Mouse (Mus musculus) liver, embryonic 12.5 days (tissue): Measurements from ENCODE around the gene Pnmt. TPM values are rescaled to one million over a fixed set of nuclear protein-coding genes. Genes with fewer than 3 reads are reported as not detected.

Source experiments
- ATAC-seq: fragments of 200-750 bp; cut with Nextera tagmentation; 2 replicates; pipeline ENCODE4 v1.8.0; 2017; ENCODE audit warnings: moderate number of reproducible peaks, mild to moderate bottlenecking, moderate library complexity
- H3K27ac ChIP-seq: fragments of 300-500 bp; sonication (generic); 2 replicates; pipeline ENCODE4 v1.5.1; 2016; ENCODE audit warnings: mild to moderate bottlenecking
- H3K27me3 ChIP-seq: fragments of 300-500 bp; sonication (generic); replicated peaks from 2 replicates; pipeline ENCODE4 v1.6.1; 2016; ENCODE audit warnings: mild to moderate bottlenecking, moderate library complexity
- H3K36me3 ChIP-seq: fragments of 300-500 bp; sonication (generic); 2 replicates; pipeline ENCODE4 v1.6.1; 2016; ENCODE audit warnings: mild to moderate bottlenecking, moderate library complexity
- H3K4me1 ChIP-seq: fragments of 300-500 bp; sonication (generic); 2 replicates; pipeline ENCODE4 v1.6.1; 2016
- H3K4me2 ChIP-seq: fragments of 300-500 bp; sonication (generic); 2 replicates; pipeline ENCODE4 v1.6.1; 2016; ENCODE audit warnings: mild to moderate bottlenecking, moderate library complexity
- H3K4me3 ChIP-seq: fragments of 300-500 bp; sonication (generic); 2 replicates; pipeline ENCODE4 v1.5.1; 2016; ENCODE audit warnings: mild to moderate bottlenecking, moderate library complexity
- H3K9ac ChIP-seq: fragments of 300-500 bp; sonication (generic); 2 replicates; pipeline ENCODE4 v1.6.1; 2016; ENCODE audit warnings: mild to moderate bottlenecking, moderate library complexity
- H3K9me3 ChIP-seq: fragments of 300-500 bp; sonication (generic); replicated peaks from 2 replicates; pipeline ENCODE4 v1.6.1; 2016; ENCODE audit warnings: mild to moderate bottlenecking, moderate library complexity
- WGBS: fragments of 180-500 bp; shearing (Covaris S2); methylation state at CpG from one replicate; pipeline ENCODE4 v1.1.7; 2016; ENCODE audit not compliant: insufficient replicate concordance; 5-methylcytosine and 5-hydroxymethylcytosine counted together
- polyA plus RNA-seq: library from polyadenylated mRNA; unstranded; fragments of >200 nt; fragmentation: Nextera tagmentation; extraction: Ambion mirVana; gene quantifications from 2 replicates; pipeline ENCODE4 v1.2.1, GENCODE M21; 2016

The Pnmt gene
- polyA plus RNA-seq, 1 experiment from 2014 or later, result not detected

DNA sequence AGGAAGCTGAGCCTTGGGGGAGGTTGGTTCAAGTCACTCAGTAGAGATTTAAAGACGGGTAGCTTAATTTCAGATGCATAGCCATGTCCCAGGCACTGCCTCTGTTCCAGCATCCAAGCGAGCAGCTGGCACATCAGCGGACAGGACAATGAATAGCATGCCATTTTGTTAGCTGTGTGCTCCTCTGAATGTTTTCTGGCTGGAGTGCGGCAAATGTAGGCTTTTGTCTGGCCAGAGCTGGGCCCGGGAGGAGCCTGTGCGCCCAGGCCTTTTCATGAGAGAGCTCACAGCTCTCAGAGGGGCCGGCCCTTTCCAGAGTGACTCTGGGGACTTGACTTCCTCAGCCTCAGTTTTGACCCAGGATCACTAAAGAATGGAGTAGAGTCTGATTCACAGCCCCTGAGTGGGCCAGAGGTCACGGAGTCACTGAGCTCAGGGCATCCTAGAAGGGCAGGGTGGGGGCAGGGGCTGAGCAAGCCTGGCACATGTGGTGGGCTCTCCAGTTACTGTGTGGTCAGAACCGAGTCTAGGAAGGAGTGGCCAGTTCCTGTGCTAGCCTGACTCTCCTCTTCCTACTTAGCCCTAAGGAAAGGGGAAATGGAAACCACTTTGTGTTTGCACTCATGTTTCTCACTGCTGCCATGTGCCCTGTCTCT is 25.3 kb upstream of the Pnmt start:
- Histone ChIP-seq H3K9me3 (no peaks in the 10 kb centered on the region), H3K4me3 (no peak overlapping the region), H3K4me2 (peak overlapping the region; percentile 8; the same call in 1 of the 2 replicates), H3K9ac (no peak overlapping the region), H3K27ac (0 out of 2 replicates have a peak overlapping the region, but pooled peaks have one; percentile 12), H3K36me3 (no peaks in the 10 kb centered on the region), H3K27me3 (no peaks in the 10 kb centered on the region), H3K4me1 (peaks cover 64% of the 10 kb centered on the region)
- ATAC-seq, result no peak
- 65% methylated on average over 9 of the region's 9 CpGs for WGBS

DNA sequence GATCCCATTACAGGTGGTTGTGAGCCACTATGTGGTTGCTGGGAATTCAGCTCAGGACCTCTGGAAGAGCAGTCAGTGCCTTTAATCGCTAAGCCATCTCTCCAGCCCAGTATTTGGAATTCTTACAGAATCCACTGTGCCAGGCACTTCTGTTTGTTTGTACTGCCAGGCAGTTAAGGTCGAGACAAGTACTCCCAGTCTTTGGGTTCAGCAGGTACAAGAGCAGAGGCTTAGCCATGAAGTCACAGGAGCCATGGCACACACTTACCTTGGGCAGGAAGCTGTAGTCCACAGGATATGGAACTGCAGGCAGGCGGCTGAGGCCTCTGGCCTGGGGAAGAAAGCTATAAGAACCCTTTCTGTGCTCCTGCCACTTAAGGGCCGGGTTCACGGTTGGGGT is 22.4 kb upstream of the Pnmt start:
- no peak for ATAC-seq
- Histone ChIP-seq H3K36me3 (no peaks in the 10 kb centered on the region), H3K4me2 (no peak overlapping the region), H3K27me3 (no peaks in the 10 kb centered on the region), H3K9ac (no peak overlapping the region), H3K9me3 (no peaks in the 10 kb centered on the region), H3K4me1 (peaks cover 44% of the 10 kb centered on the region), H3K27ac (no peak overlapping the region), H3K4me3 (no peak overlapping the region)
- WGBS, result 71% methylated on average over 5 of the region's 5 CpGs

DNA sequence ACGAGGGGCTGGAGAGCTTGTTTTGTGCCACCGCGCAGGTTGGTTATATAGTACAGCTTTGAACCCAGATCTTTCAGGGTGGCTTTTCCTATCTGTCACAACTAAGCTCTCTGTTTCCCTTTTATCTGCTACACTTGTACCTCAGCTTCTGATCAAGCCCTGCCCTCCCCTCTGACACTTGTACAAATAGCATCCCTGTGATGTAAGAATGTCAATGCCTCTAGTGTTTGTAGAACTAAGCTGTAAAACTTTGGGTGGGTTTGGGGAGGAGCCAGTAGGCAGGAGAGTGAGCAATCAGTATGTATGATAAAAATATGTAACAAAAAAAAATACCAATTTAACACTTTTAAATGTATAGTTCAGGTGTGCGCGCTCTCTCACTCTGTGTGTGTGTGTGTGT is 21.8 kb upstream of the Pnmt start:
- H3K4me1 ChIP-seq, result peaks cover 38% of the 10 kb centered on the region
- no peaks in the 10 kb centered on the region for H3K27me3 ChIP-seq
- H3K36me3 ChIP-seq, result no peaks in the 10 kb centered on the region
- H3K27ac ChIP-seq, result no peak overlapping the region
- no peak overlapping the region for H3K9ac ChIP-seq
- no peak overlapping the region for H3K4me2 ChIP-seq
- 90% methylated on average over 5 of the region's 5 CpGs for WGBS
- H3K9me3 ChIP-seq, result no peaks in the 10 kb centered on the region
- no peak for ATAC-seq
- no peak overlapping the region for H3K4me3 ChIP-seq

DNA sequence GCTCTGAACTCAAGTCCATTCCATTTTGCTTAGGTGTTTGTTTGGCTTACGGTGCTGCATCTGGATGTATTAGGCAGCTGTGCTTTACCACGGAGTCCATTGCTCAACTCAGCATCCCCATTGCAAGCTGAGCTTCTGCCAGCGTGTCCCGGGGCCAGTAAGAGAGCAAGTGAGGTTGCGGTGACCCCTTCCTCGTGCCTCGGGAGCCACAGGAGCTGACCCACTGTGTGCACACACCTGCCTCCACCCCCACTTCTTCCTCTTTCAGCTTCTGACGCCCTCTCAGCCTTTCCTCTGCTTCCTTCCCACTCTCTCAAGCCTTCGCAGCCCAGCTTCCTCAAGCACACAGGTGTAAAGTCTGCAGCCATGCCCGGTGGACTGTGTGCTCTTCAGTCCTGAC is 20.0 kb upstream of the Pnmt start:
- WGBS, result 54% methylated on average over 10 of the region's 10 CpGs
- no peak for ATAC-seq
- H3K4me1 ChIP-seq, result peaks cover 21% of the 10 kb centered on the region

DNA sequence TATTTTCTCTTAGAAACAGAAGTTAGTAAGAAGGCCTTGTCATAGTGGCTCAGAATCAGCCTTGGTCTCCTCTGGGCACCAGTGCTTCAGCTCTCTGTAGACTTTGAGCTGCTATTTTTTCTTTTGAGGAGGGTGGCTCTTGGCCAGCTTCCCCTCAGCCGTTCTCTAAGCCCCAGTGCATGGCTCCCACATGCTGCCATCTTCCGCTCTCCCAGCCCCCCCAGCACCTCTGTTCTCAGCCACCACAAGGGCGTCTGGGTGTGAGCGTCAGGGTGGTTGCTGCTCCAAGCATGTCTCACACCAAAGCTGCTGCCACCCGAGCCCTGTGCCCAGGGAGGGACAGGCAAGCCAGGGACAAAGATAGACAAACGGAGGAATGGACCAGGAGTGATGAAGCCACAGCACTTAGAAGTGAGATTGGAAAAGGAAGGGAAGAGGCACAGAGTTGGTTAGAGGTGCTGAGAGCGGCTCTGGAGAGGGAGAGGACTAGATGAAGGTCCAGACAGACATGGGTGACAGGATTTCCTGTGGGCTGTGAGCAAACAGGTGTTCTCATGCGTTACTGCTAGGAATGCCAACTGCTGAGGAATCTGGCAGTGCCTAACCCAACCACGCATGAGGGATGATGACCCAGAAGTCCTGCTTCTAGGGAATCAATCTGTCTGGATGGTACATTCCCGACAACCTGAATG is 18.9 kb upstream of the Pnmt start:
- no peaks in the 10 kb centered on the region for H3K9me3 ChIP-seq
- H3K9ac ChIP-seq, result no peak overlapping the region
- 66% methylated on average over 10 of the region's 10 CpGs for whole genome bisulfite sequencing
- ATAC-seq, result no peak
- H3K27ac ChIP-seq, result no peak overlapping the region
- H3K4me2 ChIP-seq, result no peak overlapping the region
- H3K36me3 ChIP-seq, result no peaks in the 10 kb centered on the region
- H3K27me3 ChIP-seq, result no peaks in the 10 kb centered on the region
- H3K4me1 ChIP-seq, result peaks cover 10% of the 10 kb centered on the region
- H3K4me3 ChIP-seq, result no peak overlapping the region

More for the DNA sequence above, 20.0 kb upstream of the Pnmt start:
- H3K36me3 ChIP-seq, result no peaks in the 10 kb centered on the region
- no peaks in the 10 kb centered on the region for H3K27me3 ChIP-seq
- no peaks in the 10 kb centered on the region for H3K9me3 ChIP-seq
- no peak overlapping the region for H3K27ac ChIP-seq
- H3K4me3 ChIP-seq, result no peak overlapping the region
- H3K4me2 ChIP-seq, result no peak overlapping the region
- H3K9ac ChIP-seq, result no peak overlapping the region

DNA sequence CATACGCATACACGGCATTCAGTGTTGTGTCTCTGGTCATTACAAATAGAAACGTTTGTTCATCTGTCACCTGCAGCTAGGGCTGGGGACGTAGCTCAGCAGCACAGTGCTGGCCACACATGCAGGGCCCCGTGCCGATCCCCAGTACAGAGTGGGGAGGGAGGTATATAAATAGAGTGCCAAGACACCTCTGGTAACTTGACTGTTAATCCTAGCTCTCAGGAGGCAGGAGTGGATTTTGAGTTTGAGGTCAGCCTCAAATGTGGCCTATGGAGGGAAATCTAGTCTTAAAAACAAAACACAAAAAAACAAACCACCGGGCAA is 18.4 kb upstream of the Pnmt start:
- no peaks in the 10 kb centered on the region for H3K27me3 ChIP-seq
- H3K4me3 ChIP-seq, result no peak overlapping the region
- H3K4me1 ChIP-seq, result peaks cover 9% of the 10 kb centered on the region
- no peak overlapping the region for H3K27ac ChIP-seq
- H3K36me3 ChIP-seq, result peaks cover 2% of the 10 kb centered on the region; the same call in 1 of the 2 replicates
- no peaks in the 10 kb centered on the region for H3K9me3 ChIP-seq
- no peak overlapping the region for H3K9ac ChIP-seq
- H3K4me2 ChIP-seq, result no peak overlapping the region
- ATAC-seq, result no peak
- 83% methylated on average over 7 of the region's 7 CpGs for WGBS

DNA sequence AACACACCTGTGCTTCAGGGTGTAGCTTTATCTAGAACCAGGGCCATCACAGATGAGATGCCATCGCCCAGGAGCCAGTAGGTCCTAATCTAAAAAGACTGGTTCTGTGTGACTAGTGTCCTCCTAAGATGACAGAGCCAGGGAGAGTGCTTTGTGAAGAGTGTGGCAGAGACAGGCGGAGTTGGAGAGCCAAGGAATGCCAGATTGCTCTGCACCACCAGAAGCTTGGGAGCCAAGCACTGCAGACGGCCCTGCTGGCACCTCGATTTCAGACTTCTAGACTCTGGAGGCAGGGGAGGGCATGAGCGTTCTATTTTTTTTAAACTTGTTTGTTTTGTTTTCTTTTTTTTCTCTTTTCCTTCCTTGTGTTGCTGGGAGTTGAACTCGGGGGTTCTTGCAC is 16.9 kb upstream of the Pnmt start:
- Histone ChIP-seq H3K4me2 (no peak overlapping the region), H3K27ac (no peak overlapping the region), H3K36me3 (peaks cover 11% of the 10 kb centered on the region), H3K9me3 (no peaks in the 10 kb centered on the region), H3K27me3 (no peaks in the 10 kb centered on the region), H3K9ac (no peak overlapping the region), H3K4me3 (no peak overlapping the region), H3K4me1 (peaks cover 1% of the 10 kb centered on the region; the same call in 1 of the 2 replicates)
- ATAC-seq, result no peak
- WGBS, result 67% methylated on average over 6 of the region's 6 CpGs

DNA sequence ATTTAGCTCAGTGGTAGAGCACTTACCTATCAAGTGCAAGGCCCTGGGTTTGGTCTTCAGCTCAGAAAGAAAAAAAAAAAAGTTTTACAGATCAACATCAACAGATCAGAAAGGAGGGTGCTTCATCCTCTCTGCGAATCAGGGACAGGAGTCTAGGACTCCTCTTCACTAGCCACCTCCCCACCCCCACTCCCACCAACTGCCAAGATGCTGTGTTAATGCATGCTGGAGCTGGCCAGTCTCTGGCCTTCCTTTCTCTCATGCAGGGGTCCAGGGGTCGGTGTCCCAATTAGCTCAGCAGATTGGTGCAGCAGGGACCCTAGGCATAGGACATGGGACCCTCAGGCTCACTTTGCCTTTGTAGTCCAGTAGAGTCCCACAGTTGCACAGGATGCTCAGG is 15.7 kb upstream of the Pnmt start:
- 83% methylated on average over 2 of the region's 2 CpGs for WGBS
- H3K9ac ChIP-seq, result no peak overlapping the region
- no peaks in the 10 kb centered on the region for H3K4me1 ChIP-seq

DNA sequence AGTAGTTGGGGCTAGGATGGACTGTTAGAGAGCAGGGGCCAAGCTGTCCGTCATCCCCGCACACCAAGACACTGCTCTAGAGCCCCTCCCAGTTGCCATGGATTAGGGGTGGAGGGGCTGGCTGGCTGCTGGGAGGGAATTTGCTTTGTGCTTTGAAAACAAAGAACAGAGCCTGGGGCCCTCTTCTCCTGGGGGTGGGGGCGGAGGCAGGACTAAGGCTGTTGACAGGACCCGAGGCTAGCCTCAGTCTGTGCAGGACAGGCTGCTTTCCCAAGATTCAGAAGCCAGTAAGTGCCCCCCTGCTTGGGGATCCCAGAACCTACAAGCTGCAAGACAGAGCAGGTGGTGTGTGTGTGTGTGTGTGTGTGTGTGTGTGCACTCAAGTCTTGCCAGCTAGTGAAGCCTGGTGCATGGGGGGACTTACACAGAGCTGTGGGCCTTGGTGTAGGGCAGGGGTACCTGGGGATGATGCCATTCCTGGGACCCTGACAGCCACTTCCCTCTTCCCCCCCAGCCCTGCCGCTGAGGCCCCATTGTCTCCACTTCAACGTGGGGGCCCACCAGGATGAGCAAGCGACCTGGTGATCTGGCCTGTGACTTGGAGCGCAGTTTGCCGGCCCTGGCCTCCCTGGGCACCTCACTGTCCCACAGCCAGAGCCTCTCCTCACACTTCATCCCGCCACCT is 14.6 kb upstream of the Pnmt start:
- 67% methylated on average over 9 of the region's 10 CpGs for WGBS
- Histone ChIP-seq H3K4me3 (no peak overlapping the region), H3K4me2 (no peak overlapping the region), H3K36me3 (peaks cover 35% of the 10 kb centered on the region), H3K9me3 (no peaks in the 10 kb centered on the region), H3K9ac (no peak overlapping the region), H3K27me3 (no peaks in the 10 kb centered on the region), H3K27ac (no peak overlapping the region), H3K4me1 (no peaks in the 10 kb centered on the region)
- ATAC-seq, result no peak

More for the DNA sequence above, 15.7 kb upstream of the Pnmt start:
- no peaks in the 10 kb centered on the region for H3K9me3 ChIP-seq
- no peak overlapping the region for H3K4me3 ChIP-seq
- ATAC-seq, result no peak
- no peak overlapping the region for H3K27ac ChIP-seq
- no peak overlapping the region for H3K4me2 ChIP-seq
- peaks cover 24% of the 10 kb centered on the region for H3K36me3 ChIP-seq
- no peaks in the 10 kb centered on the region for H3K27me3 ChIP-seq

DNA sequence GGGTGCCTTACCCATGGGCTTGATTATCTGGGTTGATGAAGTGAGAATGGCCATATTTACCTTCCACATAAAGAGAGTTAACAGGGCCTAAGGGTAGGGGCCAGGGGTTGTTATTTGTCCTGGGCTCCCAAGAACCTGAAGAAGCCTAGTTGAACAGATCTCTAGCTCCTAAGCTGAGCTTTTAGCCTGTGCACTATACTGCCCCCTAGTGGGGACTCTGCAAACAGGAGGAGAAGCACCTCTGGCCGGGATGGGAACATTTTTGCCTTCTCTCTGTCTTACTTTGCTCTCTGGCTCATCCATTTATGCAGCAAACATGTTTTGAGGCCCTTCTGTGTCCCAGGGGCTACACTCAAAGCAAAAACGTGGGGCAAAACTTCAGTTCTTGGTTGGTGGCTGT is 13.8 kb upstream of the Pnmt start:
- peaks cover 42% of the 10 kb centered on the region for H3K36me3 ChIP-seq
- H3K27me3 ChIP-seq, result no peaks in the 10 kb centered on the region
- no peak for ATAC-seq
- no peaks in the 10 kb centered on the region for H3K4me1 ChIP-seq
- H3K4me2 ChIP-seq, result no peak overlapping the region
- no peaks in the 10 kb centered on the region for H3K9me3 ChIP-seq
- 12% methylated on average over 2 of the region's 2 CpGs for WGBS
- no peak overlapping the region for H3K9ac ChIP-seq
- H3K4me3 ChIP-seq, result no peak overlapping the region
- no peak overlapping the region for H3K27ac ChIP-seq

DNA sequence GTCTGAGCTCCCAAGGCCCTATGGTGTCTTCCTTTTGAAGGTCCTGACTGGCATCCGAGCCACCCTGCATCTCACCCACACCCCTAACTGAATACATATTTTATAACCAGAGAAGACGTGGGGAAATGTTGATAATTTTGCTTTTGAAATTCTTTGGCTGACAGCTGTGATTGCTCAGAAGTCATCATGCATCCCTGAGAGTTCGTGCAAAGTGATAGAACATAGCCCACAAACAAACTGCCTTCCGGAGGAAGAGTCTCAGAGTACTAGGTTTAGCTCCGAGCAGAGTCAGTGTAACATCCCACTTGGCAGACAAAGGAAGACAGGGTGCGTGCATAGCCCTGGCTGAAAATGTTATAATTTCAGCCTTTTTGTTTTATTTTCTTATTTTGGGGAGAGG is 13.0 kb upstream of the Pnmt start:
- Histone ChIP-seq H3K4me2 (no peak overlapping the region), H3K4me1 (no peaks in the 10 kb centered on the region), H3K36me3 (peaks cover 50% of the 10 kb centered on the region), H3K9ac (no peak overlapping the region), H3K4me3 (no peak overlapping the region), H3K27me3 (no peaks in the 10 kb centered on the region), H3K9me3 (no peaks in the 10 kb centered on the region), H3K27ac (no peak overlapping the region)
- no peak for ATAC-seq
- WGBS, result 83% methylated on average over 6 of the region's 6 CpGs

DNA sequence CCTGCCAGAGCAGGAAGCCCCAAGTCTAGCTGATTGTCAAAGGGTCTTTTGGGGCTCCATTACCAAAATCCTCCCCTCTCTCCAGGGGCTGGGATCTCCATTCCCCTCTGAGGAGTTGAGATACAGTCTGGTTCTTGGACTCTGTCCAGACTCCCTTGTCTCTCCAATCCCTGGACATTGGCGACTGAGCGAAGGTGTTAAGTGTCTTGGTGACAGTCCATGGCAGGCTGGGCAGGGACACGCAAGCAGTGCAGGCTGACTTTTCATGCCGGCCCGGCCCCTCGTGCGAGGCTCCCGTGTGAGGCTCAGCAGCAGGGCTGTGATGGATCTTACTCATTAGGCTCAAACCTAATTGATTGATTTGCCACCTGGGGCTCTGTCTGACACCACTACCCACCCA is 12.0 kb upstream of the Pnmt start:
- H3K9me3 ChIP-seq, result no peaks in the 10 kb centered on the region
- WGBS, result 72% methylated on average over 8 of the region's 8 CpGs
- ATAC-seq, result no peak
- no peaks in the 10 kb centered on the region for H3K27me3 ChIP-seq
- no peak overlapping the region for H3K9ac ChIP-seq
- H3K4me2 ChIP-seq, result no peak overlapping the region
- peaks cover 60% of the 10 kb centered on the region for H3K36me3 ChIP-seq
- H3K27ac ChIP-seq, result no peak overlapping the region
- no peak overlapping the region for H3K4me3 ChIP-seq
- H3K4me1 ChIP-seq, result no peaks in the 10 kb centered on the region
